Mouse (Mus musculus): Measurements from ENCODE around the gene Ctsf. TPM values are rescaled to one million over a fixed set of nuclear protein-coding genes. Genes with fewer than 3 reads are reported as not detected.

The Ctsf gene
- polyA plus RNA-seq, 1 experiment from 2014 or later = 15.6 TPM

DNA sequence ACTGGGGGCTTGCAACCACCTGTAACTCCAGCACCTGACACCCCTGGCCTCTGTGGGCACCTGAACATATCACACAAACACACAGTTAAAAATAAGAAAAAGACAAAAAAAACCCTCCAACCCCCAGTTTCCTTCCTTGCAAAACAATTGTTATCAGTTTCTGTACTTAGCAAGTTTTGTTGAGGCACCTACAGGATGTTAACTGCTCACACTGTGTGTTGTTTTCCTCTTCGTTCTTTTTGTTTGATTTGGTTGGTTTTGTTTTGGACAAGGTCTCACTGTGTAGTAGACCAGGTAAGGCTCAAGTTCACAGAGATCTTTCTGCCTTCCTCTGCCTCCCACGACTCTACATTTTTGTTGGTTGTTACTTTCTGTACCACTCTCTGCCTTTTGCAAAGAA, 12.3 kb upstream of the Ctsf start:
- WGBS = 56% methylated on average over 2 of the region's 2 CpGs
- TF ChIP-seq CTCF (IDR thresholded peaks at IDR 0.05; ENCODE audit: low read depth) = no peak
- Histone ChIP-seq H3K9me3 (ENCODE audit: control insufficient read depth) (no peaks in the 10 kb centered on the region), H3K4me1 (replicated peaks; ENCODE audit: control insufficient read depth, insufficient read depth, low read length) (peaks cover 4% of the 10 kb centered on the region; the same call in 1 of the 2 replicates), H3K4me2 (replicated peaks; ENCODE audit: low read depth) (no peak overlapping the region), H3K4me3 (ENCODE audit: low read depth, low read length) (no peak overlapping the region), H3K36me3 (ENCODE audit: control insufficient read depth, insufficient read depth) (no peaks in the 10 kb centered on the region), H3K27me3 (replicated peaks; ENCODE audit: control insufficient read depth, insufficient read depth, low read length) (peaks cover 16% of the 10 kb centered on the region; the same call in 1 of the 2 replicates), H3K9ac (ENCODE audit: low read depth, low read length) (no peak overlapping the region), H3K27ac (ENCODE audit: low read depth, low read length) (no peak overlapping the region)
- ATAC-seq = no peak

DNA sequence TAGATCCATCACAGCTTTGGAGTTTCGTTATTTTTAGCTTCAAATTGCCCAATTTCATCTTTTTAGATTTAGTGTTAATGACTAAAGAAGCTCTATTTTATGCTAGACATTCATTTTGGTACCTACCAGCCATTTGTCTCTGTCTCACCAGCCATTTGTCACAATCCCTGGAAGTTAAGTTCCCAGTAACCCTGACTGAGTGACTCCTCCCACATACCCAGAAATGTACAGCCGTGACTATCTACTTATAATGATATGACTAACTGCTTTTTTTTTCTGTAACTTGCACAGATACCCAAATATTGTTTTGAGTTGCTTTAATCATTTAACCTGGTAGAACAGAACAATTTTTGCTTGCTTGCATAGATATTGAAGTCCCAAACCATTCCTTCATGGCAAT, 9.1 kb upstream of the Ctsf start:
- no peak for ATAC-seq
- Histone ChIP-seq H3K9me3 (ENCODE audit: control insufficient read depth) (no peaks in the 10 kb centered on the region), H3K4me1 (replicated peaks; ENCODE audit: control insufficient read depth, insufficient read depth, low read length) (no peaks in the 10 kb centered on the region), H3K4me2 (replicated peaks; ENCODE audit: low read depth) (no peak overlapping the region), H3K27me3 (replicated peaks; ENCODE audit: control insufficient read depth, insufficient read depth, low read length) (peaks cover 10% of the 10 kb centered on the region; the same call in 1 of the 2 replicates), H3K27ac (ENCODE audit: low read depth, low read length) (no peak overlapping the region), H3K9ac (ENCODE audit: low read depth, low read length) (no peak overlapping the region), H3K4me3 (ENCODE audit: low read depth, low read length) (no peak overlapping the region), H3K36me3 (ENCODE audit: control insufficient read depth, insufficient read depth) (no peaks in the 10 kb centered on the region)
- no peak for TF ChIP-seq CTCF (IDR thresholded peaks at IDR 0.05; ENCODE audit: low read depth)
- 67% methylated on average over 2 of the region's 2 CpGs for WGBS

DNA sequence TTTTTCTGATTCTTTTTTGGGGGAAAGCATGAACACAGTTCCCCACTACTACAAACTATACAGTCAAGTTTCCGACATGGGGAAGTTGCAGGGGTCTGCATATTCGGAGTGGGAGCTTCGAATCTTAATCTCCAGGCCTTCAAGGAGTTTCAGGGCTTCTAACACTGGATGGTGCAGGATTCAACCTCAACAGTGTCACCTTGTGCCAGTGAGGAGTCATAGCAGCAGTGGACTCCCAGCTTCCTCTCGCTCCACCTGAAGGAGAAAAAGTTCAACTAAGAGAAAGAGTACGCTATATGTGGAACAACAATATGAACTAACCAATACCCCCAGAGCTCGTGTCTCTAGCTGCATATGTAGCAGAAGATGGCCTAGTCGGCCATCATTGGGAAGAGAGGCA, 7.4 kb upstream of the Ctsf start:
- Histone ChIP-seq H3K9ac (ENCODE audit: low read depth, low read length) (no peak overlapping the region), H3K27ac (ENCODE audit: low read depth, low read length) (no peak overlapping the region), H3K9me3 (ENCODE audit: control insufficient read depth) (no peaks in the 10 kb centered on the region), H3K4me2 (replicated peaks; ENCODE audit: low read depth) (no peak overlapping the region), H3K4me1 (replicated peaks; ENCODE audit: control insufficient read depth, insufficient read depth, low read length) (no peaks in the 10 kb centered on the region), H3K4me3 (ENCODE audit: low read depth, low read length) (no peak overlapping the region), H3K36me3 (ENCODE audit: control insufficient read depth, insufficient read depth) (no peaks in the 10 kb centered on the region), H3K27me3 (replicated peaks; ENCODE audit: control insufficient read depth, insufficient read depth, low read length) (0 out of 2 replicates have a peak, but pooled peaks cover 1% of the 10 kb centered on the region)
- peak; percentile 81 for TF ChIP-seq CTCF (IDR thresholded peaks at IDR 0.05; ENCODE audit: low read depth)
- ATAC-seq = no peak
- 19% methylated on average over 7 of the region's 7 CpGs for WGBS

DNA sequence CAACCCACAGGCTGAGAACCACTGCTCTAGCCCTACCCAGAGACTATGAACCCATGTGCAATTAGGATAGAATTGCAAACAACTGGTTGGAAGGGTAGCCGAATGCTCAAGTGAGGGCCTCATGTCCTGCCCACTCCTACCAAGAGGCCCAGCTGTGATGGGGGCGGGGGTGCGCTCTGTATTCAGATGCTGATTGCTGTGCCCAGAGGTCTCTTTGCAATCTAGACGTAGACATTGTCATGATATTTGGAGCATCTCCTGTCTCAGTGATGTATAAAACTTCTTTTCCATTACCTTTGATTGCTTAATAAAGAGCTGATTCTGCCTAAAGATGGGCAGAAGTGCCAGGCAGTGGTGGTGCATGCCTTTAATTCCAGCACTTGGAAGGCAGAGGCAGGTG, 5.1 kb upstream of the Ctsf start:
- no peak for ATAC-seq
- Histone ChIP-seq H3K4me1 (replicated peaks; ENCODE audit: control insufficient read depth, insufficient read depth, low read length) (peaks cover 4% of the 10 kb centered on the region; the same call in 1 of the 2 replicates), H3K9ac (ENCODE audit: low read depth, low read length) (no peak overlapping the region), H3K4me3 (ENCODE audit: low read depth, low read length) (no peak overlapping the region), H3K36me3 (ENCODE audit: control insufficient read depth, insufficient read depth) (no peaks in the 10 kb centered on the region), H3K4me2 (replicated peaks; ENCODE audit: low read depth) (no peak overlapping the region), H3K9me3 (ENCODE audit: control insufficient read depth) (no peaks in the 10 kb centered on the region), H3K27me3 (replicated peaks; ENCODE audit: control insufficient read depth, insufficient read depth, low read length) (no peaks in the 10 kb centered on the region; the same call in 1 of the 2 replicates), H3K27ac (ENCODE audit: low read depth, low read length) (no peak overlapping the region)
- no peak for TF ChIP-seq CTCF (IDR thresholded peaks at IDR 0.05; ENCODE audit: low read depth)
- WGBS = 50% methylated on average over 4 of the region's 4 CpGs

GRCm38 (mm10) chr19:4850281-4850680, 4.6 kb upstream of the Ctsf start:
- WGBS = 58% methylated on average over 5 of the region's 5 CpGs
- no peak overlapping the region for H3K27ac ChIP-seq (ENCODE audit: low read depth, low read length)
- no peak for TF ChIP-seq CTCF (IDR thresholded peaks at IDR 0.05; ENCODE audit: low read depth)
- no peak for ATAC-seq
- H3K4me1 ChIP-seq (replicated peaks; ENCODE audit: control insufficient read depth, insufficient read depth, low read length) = peaks cover 4% of the 10 kb centered on the region; the same call in 1 of the 2 replicates
- H3K27me3 ChIP-seq (replicated peaks; ENCODE audit: control insufficient read depth, insufficient read depth, low read length) = peaks cover 2% of the 10 kb centered on the region; the same call in 1 of the 2 replicates
- no peaks in the 10 kb centered on the region for H3K36me3 ChIP-seq (ENCODE audit: control insufficient read depth, insufficient read depth)
- no peak overlapping the region for H3K9ac ChIP-seq (ENCODE audit: low read depth, low read length)
- no peak overlapping the region for H3K4me2 ChIP-seq (replicated peaks; ENCODE audit: low read depth)
- H3K9me3 ChIP-seq (ENCODE audit: control insufficient read depth) = no peaks in the 10 kb centered on the region
- no peak overlapping the region for H3K4me3 ChIP-seq (ENCODE audit: low read depth, low read length)

DNA sequence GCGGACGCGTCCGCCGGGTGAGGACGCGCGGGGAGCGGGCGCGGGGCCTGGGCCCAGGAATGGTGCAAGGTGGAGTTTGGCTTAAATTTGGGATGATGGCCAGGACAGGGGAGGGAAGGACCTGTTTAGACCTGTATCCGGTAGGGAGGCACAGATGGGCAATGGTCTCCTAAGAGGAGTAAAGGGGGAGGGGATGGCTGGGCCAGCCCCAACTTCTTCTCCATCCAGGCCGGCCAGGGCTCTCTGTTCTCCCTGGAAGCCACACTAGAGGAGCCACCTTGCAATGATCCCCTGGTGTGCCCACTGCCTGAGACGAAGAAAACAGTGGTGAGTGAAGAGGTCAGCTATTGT, 515 bp downstream of the Ctsf start:
- Histone ChIP-seq H3K9me3 (ENCODE audit: control insufficient read depth) (no peaks in the 10 kb centered on the region), H3K4me3 (ENCODE audit: low read depth, low read length) (peak overlapping the region; percentile 51), H3K4me1 (replicated peaks; ENCODE audit: control insufficient read depth, insufficient read depth, low read length) (peaks cover 4% of the 10 kb centered on the region; the same call in 1 of the 2 replicates), H3K4me2 (replicated peaks; ENCODE audit: low read depth) (peak overlapping the region; percentile 97), H3K9ac (ENCODE audit: low read depth, low read length) (peak overlapping the region; percentile 48), H3K27me3 (replicated peaks; ENCODE audit: control insufficient read depth, insufficient read depth, low read length) (peaks cover 3% of the 10 kb centered on the region; the same call in 1 of the 2 replicates), H3K36me3 (ENCODE audit: control insufficient read depth, insufficient read depth) (no peaks in the 10 kb centered on the region), H3K27ac (ENCODE audit: low read depth, low read length) (no peak overlapping the region)
- TF ChIP-seq CTCF (IDR thresholded peaks at IDR 0.05; ENCODE audit: low read depth) = no peak
- no peak for ATAC-seq
- 3% methylated on average over 14 of the region's 14 CpGs for WGBS

- Histone ChIP-seq H3K9me3 (ENCODE audit: control insufficient read depth) (no peaks in the 10 kb centered on the region), H3K27me3 (replicated peaks; ENCODE audit: control insufficient read depth, insufficient read depth, low read length) (peaks cover 3% of the 10 kb centered on the region; the same call in 1 of the 2 replicates), H3K36me3 (ENCODE audit: control insufficient read depth, insufficient read depth) (no peaks in the 10 kb centered on the region), H3K27ac (ENCODE audit: low read depth, low read length) (no peak overlapping the region), H3K9ac (ENCODE audit: low read depth, low read length) (no peak overlapping the region), H3K4me1 (replicated peaks; ENCODE audit: control insufficient read depth, insufficient read depth, low read length) (peaks cover 4% of the 10 kb centered on the region; the same call in 1 of the 2 replicates), H3K4me3 (ENCODE audit: low read depth, low read length) (no peak overlapping the region), H3K4me2 (replicated peaks; ENCODE audit: low read depth) (peak overlapping the region; percentile 97; the same call in 1 of the 2 replicates)
- TF ChIP-seq CTCF (IDR thresholded peaks at IDR 0.05; ENCODE audit: low read depth) = no peak
- 79% methylated on average over 4 of the region's 4 CpGs for WGBS
- no peak for ATAC-seq
Measured at GRCm38 (mm10) chr19:4855951-4856350, 1.0 kb downstream of the Ctsf start.

Data from intestine, postnatal 0 days (tissue).